Mouse (Mus musculus) G1E (cell line): ENCODE measurements around the gene Smg9.

Experiments
- CTCF ChIP-seq: IDR thresholded peaks from 2 replicates; pipeline ENCODE4 v1.5.1; 2012; ENCODE audit warnings: low read depth, low read length, inconsistent platforms, mixed read lengths
- GATA1 ChIP-seq: IDR thresholded peaks from 2 replicates; pipeline ENCODE4 v1.6.1; 2012; ENCODE audit warnings: borderline replicate concordance, low read length, inconsistent platforms, mixed read lengths
- GATA2 ChIP-seq: IDR thresholded peaks from 2 replicates; pipeline ENCODE4 v1.6.1; 2012; ENCODE audit warnings: low read depth, low read length, inconsistent platforms, borderline replicate concordance
- POLR2AphosphoS5 ChIP-seq: IDR thresholded peaks from 2 replicates; pipeline ENCODE4 v1.6.1; 2012; ENCODE audit warnings: low read depth, low read length, inconsistent platforms; ENCODE audit not compliant: insufficient replicate concordance
- TAL1 ChIP-seq: conservative IDR thresholded peaks from 2 replicates; pipeline ENCODE4 v1.6.1; 2012; ENCODE audit warnings: low read depth, low read length, inconsistent platforms, mixed read lengths

DNA sequence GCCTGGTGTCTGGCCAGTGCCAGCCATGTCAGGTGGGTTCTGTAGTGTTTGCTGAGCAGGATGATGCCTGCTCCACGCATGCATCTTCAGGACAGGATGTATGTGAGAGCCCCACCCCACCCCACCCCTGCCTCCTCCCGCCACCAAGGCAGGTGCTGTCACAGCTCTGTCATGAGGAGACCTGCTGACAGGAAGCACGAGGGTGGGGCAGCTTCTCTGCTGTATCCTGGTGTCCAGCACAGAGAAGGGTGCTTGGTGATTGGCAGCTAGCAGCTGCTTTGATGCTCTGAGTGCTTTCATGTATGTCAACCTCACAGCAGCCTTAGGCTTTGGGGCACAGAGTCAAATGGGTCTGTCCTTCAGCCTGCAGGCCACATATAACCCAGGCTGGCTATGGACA lies 14.2 kb downstream of the Smg9 start:
- no peak for TF ChIP-seq TAL1
- TF ChIP-seq CTCF = no peak
- TF ChIP-seq GATA1 = no peak
- no peak for TF ChIP-seq GATA2
- no peak for TF ChIP-seq POLR2AphosphoS5
